Mouse (Mus musculus): ENCODE data around the gene Nfkbid.

The Nfkbid gene

DNA sequence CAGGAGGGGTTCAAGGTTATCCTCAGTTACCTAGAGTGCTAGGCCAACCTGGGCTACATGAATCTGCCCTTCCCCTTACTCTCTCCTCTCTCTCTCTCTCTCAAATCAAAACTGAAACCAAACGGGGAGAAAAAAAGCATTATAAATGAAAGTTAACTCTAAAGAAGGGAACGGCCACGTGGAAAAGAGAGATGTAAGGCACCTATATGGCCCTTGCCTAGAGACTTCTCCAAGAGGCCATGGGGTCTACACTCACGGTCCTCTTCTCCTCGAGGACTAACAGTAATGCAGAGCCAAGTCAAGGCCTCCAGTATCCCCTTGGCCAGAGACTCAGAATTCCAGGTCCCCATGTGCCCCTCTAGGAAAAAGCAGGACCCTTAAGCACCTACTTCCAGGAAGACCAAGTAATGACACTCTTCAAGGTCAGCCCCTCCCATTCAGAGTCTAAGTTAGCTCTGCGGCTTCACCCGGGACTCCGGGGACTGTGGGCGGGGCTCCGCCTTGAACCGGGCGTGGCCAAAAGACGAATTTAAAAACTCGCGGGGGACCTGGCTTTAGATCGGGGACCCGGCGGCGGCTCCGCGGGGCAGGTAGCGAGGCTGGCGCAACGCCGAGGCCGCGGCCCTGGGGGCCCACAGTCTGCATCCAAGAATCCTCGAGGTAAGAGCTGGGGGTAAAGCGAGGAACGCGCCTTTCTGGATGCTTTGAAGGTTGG, at the start of gene Nfkbid:
Gene Nfkbid, plus strand, starts transcription at position 558 of the 715 bp plus-strand sequence.
- in situ Hi-C loops (cut with MseI, MboI): no loop called here

DNA sequence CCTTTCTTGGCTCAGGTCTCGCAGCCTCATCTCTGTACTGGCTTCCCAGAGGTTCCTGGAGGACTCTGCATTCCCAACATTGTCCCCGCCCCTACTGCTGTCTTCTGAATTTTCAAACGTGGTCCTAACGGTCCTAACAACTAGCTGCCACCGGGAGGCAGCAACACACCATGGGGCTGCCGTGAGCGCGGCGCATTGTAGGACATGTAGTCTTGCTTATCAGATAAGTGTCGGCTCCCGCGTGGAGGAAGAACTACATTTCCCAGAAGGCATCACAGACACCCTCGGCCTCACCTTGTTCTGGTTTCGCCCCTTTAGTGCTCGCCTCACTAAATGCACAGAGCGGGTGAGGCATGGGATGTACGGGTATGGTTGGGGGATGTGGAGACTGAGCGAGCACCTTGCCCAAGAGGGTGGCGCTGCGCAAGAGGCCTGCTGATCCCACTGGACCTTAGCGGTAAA, 48.0 kb upstream of the Nfkbid start:
- in situ Hi-C loops (cut with MseI, MboI): no loop called here

GRCm38 (mm10) chr7:30380061-30380460, 41.5 kb upstream of the Nfkbid start:
- in situ Hi-C loops (cut with MseI, MboI): no loop called here

GRCm38 (mm10) chr7:30384106-30384505, 37.4 kb upstream of the Nfkbid start:
- in situ Hi-C loops (cut with MseI, MboI): no loop called here

DNA sequence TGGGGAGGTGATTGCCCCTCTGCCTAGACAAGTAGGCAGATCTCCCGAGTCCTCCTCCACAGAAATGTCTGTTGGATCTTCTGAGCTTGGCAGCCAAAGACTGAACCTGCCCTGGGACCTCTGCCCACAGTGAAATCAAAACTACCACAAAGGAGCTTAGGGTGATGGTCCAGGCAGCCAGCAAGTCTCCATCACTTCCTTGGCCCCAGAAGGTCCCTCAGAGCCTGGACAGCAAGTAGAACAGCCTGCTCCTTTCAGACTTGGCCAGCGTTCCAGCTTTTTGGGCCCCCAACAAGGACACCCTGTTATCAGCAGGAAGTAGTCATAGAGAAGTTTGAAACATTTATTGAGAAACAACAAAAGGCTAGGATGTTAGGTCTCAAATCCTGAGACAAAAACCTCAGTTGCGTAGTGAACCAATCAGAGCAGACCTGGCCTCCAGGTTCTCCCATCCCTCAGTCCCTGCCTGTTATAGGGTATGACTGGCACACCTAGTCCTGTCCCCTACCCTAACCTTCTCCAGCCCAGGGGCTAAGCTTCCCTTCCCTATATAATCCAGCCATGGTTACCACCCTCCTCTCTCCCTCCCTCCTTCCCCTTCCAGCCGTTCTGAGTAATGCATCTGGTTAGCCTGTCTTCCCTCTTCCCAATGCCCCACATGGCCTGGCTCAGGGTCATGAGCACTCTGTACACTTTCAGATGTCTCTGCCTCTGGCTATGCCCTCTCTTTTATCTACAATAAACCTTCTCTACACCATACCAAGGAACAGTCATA, 28.6 kb upstream of the Nfkbid start:
- in situ Hi-C loops (cut with MseI, MboI): no loop called here

GRCm38 (mm10) chr7:30393631-30394030, 27.9 kb upstream of the Nfkbid start:
- in situ Hi-C loops (cut with MseI, MboI): no loop called here

DNA sequence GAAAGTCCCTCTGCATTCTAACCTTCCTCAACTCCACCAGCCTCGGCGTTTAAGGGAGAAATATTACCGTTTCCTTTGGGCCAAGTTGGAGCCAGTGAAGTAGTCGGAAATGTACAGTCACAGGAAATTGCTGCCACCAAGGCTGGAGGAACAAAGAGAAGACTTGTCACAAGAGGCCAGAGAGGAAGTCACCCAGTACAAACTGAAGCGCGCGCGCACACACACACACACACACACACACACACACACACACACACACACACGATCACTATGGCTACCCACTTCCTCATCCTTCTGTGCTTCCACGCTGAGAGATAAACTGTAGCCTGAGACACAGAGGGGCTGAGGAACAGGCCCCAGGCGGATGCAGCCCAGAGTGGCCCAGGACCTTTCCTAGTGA, 27.2 kb upstream of the Nfkbid start:
- in situ Hi-C loops (cut with MseI, MboI): no loop called here

DNA sequence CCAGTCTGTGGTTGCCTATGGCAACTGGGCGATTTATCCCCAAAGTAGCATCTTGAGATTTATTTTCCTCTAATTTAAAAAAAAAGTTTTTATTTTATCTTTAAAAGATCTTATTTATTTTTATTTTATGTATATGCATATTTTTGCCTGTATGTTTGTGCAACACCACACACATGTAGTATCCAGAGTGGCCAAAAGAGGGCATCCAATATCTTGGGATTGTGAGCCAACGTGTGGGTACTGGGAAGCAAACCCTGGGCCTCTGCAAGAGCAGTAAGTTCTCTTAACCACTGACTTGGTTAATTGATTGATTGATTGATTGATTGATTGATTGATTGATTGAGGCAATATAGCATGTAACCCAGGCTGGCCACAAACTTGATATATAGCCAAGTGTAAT, 26.7 kb upstream of the Nfkbid start:
- in situ Hi-C loops (cut with MseI, MboI): no loop called here

GRCm38 (mm10) chr7:30399671-30400070, 21.9 kb upstream of the Nfkbid start:
- in situ Hi-C loops (cut with MseI, MboI): no loop called here

DNA sequence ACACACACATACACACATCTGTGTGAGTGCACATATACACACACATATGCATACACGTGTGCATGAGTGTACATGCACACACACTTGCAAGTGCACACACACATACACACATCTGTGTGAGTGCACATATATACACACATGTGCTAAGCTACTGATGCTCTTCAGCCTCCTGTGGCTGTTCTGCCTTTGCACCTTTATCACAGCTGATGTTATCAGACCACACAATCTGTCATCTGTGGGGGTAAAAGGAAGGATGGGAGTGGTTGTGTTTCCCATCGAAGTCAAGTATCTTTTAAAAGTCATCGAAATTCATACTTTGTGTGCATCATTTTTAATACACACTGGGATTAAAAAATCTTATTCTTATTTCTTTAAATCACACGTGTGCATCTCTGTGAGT, 19.2 kb upstream of the Nfkbid start:
- in situ Hi-C loops (cut with MseI, MboI): no loop called here

DNA sequence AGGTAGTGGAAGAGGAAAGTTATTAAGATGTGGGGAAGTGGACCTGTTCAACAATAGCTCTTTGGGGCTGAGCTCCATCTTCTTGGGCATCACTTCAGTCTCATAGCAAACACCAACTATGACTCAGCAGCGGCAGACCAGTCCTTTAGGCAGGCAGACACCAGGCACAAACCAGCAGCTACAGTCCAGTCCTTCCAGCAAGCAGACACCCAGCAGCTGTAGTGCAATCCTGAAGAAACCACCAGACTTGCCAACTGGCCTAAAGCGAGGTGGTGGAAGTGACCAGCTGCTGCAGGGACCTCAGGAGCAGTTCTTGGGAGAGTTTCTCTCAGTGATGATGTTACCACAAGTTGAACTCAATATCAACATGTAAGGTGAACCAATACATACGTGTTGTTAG, 12.9 kb upstream of the Nfkbid start:
- in situ Hi-C loops (cut with MseI, MboI): no loop called here

GRCm38 (mm10) chr7:30409789-30410188, 11.7 kb upstream of the Nfkbid start:
- in situ Hi-C loops (cut with MseI, MboI): no loop called here

DNA sequence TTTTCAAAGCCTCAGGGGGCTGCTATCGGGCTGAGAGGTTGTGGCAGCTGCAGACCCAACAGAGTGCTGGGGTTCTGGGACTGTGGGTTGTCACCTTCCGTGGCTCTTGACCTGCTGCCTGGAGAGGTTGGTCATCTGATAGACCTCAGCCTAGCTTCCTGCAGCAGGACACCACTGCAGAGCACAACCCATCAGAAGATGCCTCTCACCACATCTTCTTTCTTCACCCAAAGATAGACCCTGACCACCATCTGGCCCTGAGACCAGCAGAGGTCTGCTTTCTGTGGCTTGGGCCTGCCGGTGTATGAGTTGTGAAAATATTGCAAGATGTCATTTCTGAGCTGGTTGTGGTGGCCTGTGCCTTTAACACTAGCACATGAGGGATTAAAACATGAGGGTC, 10.5 kb upstream of the Nfkbid start:
- in situ Hi-C loops (cut with MseI, MboI): no loop called here

GRCm38 (mm10) chr7:30412735-30413147, 8.8 kb upstream of the Nfkbid start:
- in situ Hi-C loops (cut with MseI, MboI): no loop called here

DNA sequence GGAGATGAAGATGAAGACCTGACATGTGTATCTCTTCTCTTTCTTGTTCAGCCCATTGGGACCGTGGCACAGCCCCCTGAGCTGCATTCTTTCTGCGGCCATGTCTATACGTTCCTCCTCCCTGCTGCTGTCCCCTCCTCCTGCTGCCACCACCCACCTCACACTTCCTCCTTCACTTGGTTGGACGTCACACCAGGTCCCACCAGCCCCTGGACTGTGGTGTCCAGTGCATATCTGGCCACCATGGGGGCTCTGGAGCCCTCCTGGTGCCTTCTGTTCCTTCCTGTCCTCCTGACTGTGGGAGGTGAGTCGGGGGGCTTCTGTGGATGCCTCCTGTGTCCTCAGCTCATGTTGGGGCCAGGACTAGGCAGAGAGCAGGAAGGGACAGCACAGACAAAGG, 7.9 kb upstream of the Nfkbid start, which contains the start of gene Tyrobp:
Gene Tyrobp, plus strand, starts transcription at position 165 of the 400 bp plus-strand sequence.
- in situ Hi-C loops (cut with MseI, MboI): no loop called here

GRCm38 (mm10) chr7:30417856-30418255, 3.7 kb upstream of the Nfkbid start:
- in situ Hi-C loops (cut with MseI, MboI): no loop called here

DNA sequence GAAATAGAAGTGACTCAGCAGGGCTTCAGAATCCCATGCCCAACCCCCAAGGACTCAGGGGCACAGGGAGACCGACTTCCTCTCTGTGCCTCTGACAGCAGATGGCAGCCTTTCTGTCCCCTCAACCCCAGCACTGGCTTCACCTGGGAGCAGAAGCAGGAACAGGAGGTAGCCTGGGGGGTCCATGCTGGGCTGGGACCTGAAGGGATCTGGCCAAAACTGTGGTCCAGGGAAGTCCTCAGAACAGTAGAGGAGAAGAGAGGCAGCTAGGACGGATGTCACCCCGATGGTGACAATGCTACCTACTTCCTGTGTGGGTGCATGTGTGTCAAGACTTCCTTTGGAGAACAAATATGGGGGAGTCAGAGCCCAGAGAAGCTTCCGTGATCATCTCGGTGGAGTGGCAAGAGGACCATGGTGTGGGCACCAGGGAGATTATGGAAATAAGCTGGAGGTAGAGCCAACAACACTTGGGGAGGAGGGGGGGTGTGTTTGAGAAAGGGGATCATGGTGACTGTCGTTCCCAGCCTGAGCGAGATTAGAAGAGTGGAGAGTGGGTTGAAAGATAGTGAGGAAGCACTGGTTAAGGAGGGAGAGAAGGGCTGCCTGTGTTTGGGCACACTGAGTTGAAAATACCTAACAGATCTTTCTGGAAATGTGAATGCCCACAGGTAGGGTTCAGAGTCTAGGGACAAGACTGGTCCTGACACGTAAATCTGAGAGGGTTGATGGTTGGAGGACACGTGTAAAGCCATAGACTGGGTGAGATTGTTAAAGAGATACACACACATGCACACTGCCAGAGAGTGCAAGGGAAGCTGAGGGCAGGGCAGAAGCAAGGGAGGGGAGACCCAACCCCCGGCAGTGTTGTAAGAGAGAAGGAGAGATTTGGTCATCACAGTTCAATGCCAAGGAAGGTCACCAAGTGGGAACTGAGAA, 1.7 kb upstream of the Nfkbid start, which contains the start of gene Hcst:
Gene Hcst, minus strand, starts transcription at position 294 of the 939 bp plus-strand sequence.
- in situ Hi-C loops (cut with MseI, MboI): no loop called here

- in situ Hi-C loops (cut with MseI, MboI): no loop called here
These were observed 859 bp upstream of the Nfkbid start for GRCm38 (mm10) chr7:30420673-30421072.

- in situ Hi-C loops (cut with MseI, MboI): no loop called here
These were observed 431 bp downstream of the Nfkbid start for GRCm38 (mm10) chr7:30421890-30422435.

- in situ Hi-C loops (cut with MseI, MboI): no loop called here
These were observed 1.0 kb downstream of the Nfkbid start for GRCm38 (mm10) chr7:30422560-30422959.

DNA sequence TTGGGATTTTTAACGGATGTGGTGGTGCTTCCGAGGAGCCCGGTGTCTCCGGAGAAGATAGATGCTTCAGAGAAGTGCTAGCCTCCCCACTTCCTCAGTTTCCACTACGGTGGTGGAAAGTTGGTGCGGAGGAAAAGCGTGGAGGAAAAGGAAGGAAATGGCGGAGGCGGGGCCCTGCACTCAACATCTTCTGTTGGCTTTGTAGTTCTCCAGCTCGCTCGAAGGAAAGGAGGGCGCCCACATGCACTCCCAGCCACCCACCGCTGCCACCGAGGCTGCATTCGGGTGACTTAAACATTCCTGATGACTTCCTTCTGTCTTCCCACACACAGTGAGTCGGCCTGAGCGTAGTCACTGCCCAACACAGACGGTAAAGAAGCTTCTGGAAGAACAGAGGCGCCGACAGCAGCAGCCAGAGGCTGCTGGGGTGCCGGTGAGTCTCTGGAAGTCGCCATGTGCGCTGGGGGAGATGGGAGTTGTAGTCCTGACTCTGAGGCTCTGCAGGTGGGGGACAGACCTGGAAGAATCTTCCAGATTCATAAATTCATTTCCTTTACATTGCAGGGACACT, 1.6 kb downstream of the Nfkbid start:
- in situ Hi-C loops (cut with MseI, MboI): no loop called here

All from mouse trophoblast stem cell (cell line).